Mouse (Mus musculus) MEL (cell line): ENCODE results near the gene Hbb-bs. TPM values are rescaled to one million over a fixed set of nuclear protein-coding genes. Genes with fewer than 3 reads are reported as not detected.
A peak's percentile ranks its signal among the peaks of the same experiment; 100 is the strongest.

Experiments used
- DNase-seq: peaks from one replicate; pipeline ENCODE4 v3.0.0; 2011; ENCODE audit warnings: low read depth, low spot score
- H3K27ac ChIP-seq: 2 replicates; pipeline ENCODE4 v1.5.1; 2012; ENCODE audit warnings: low read depth, mild to moderate bottlenecking, control low read depth, low read length, moderate library complexity; ENCODE audit not compliant: control insufficient read depth
- H3K27me3 ChIP-seq, 2 experiments: fragments of 150-350 bp in 1 of 2; sonication (generic) in 1 of 2; 2 replicates each; pipeline ENCODE4 v1.6.1; 2012; ENCODE audit warnings: low read length in 2 of 2, mild to moderate bottlenecking in 2 of 2, improper control_type of control experiment in 1 of 2, moderate library complexity in 1 of 2; ENCODE audit not compliant: insufficient read depth in 2 of 2, control insufficient read depth in 1 of 2
- H3K36me3 ChIP-seq, 2 experiments: 2 replicates each; pipeline ENCODE4 v1.6.1; 2012 to 2014; ENCODE audit warnings: low read length in 2 of 2, improper control_type of control experiment in 1 of 2, inconsistent platforms in 1 of 2, mild to moderate bottlenecking in 1 of 2; ENCODE audit not compliant: insufficient read depth in 2 of 2, control insufficient read depth in 1 of 2
- H3K4me1 ChIP-seq, 2 experiments: fragments of 150-350 bp in 1 of 2; sonication (generic) in 1 of 2; 2 replicates each; pipeline ENCODE4 v1.6.1; 2012; ENCODE audit warnings: low read length in 2 of 2, improper control_type of control experiment in 1 of 2, mild to moderate bottlenecking in 1 of 2; ENCODE audit not compliant: insufficient read depth in 2 of 2, control insufficient read depth in 1 of 2
- H3K4me3 ChIP-seq, 2 experiments: fragments of 150-350 bp in 1 of 2; sonication (generic) in 1 of 2; 2 replicates each; pipeline ENCODE4 v1.5.1; 2012; ENCODE audit warnings: low read depth in 2 of 2, low read length in 2 of 2, mild to moderate bottlenecking in 2 of 2, moderate library complexity in 2 of 2, control low read depth in 1 of 2, improper control_type of control experiment in 1 of 2; ENCODE audit not compliant: control insufficient read depth in 1 of 2, insufficient read depth in 1 of 2
- H3K79me2 ChIP-seq: 2 replicates; pipeline ENCODE4 v1.6.1; 2012; ENCODE audit warnings: mild to moderate bottlenecking, low read length, moderate library complexity; ENCODE audit not compliant: control insufficient read depth, poor library complexity, insufficient read depth
- H3K9ac ChIP-seq: 2 replicates; pipeline ENCODE4 v1.6.1; 2012; ENCODE audit warnings: low read depth, mild to moderate bottlenecking, control low read depth, low read length, moderate library complexity; ENCODE audit not compliant: control insufficient read depth, poor library complexity, severe bottlenecking
- H3K9me3 ChIP-seq: fragments of 150-350 bp; sonication (generic); replicated peaks from 2 replicates; pipeline ENCODE4 v1.6.1; 2012; ENCODE audit warnings: mild to moderate bottlenecking, low read length, improper control_type of control experiment, moderate library complexity; ENCODE audit not compliant: insufficient read depth
- BHLHE40 ChIP-seq: IDR thresholded peaks from 2 replicates; pipeline ENCODE4 v1.6.1; 2012; ENCODE audit warnings: low read depth, mild to moderate bottlenecking, inconsistent platforms, low read length, improper control_type of control experiment, borderline replicate concordance
- CHD1 ChIP-seq: IDR thresholded peaks from 2 replicates; pipeline ENCODE4 v1.6.1; 2012; ENCODE audit warnings: low read depth, mild to moderate bottlenecking, inconsistent platforms, low read length, improper control_type of control experiment
- CTCF ChIP-seq, 3 experiments: IDR thresholded peaks in 2 of 3; conservative IDR thresholded peaks in 1 of 3; 2 replicates each; pipeline ENCODE4 v1.5.1; 2011 to 2012; ENCODE audit warnings: low read length in 3 of 3, low read depth in 2 of 3, mild to moderate bottlenecking in 2 of 3, improper control_type of control experiment in 1 of 3, inconsistent platforms in 1 of 3, mixed read lengths in 1 of 3, moderate library complexity in 1 of 3; ENCODE audit not compliant: control insufficient read depth in 1 of 3, insufficient read depth in 1 of 3, poor library complexity in 1 of 3, severe bottlenecking in 1 of 3
- E2F4 ChIP-seq: IDR thresholded peaks from 2 replicates; pipeline ENCODE4 v1.6.1; 2011; ENCODE audit warnings: low read depth, low read length, improper control_type of control experiment, borderline replicate concordance
- ELF1 ChIP-seq: IDR thresholded peaks from 2 replicates; pipeline ENCODE4 v1.6.1; 2014; ENCODE audit warnings: low read depth, mild to moderate bottlenecking, inconsistent platforms, low read length, improper control_type of control experiment, moderate library complexity
- EP300 ChIP-seq, 2 experiments: IDR thresholded peaks; 2 replicates each; pipeline ENCODE4 v1.6.1; 2011; ENCODE audit warnings: improper control_type of control experiment in 2 of 2, low read length in 2 of 2, low read depth in 1 of 2, mild to moderate bottlenecking in 1 of 2
- ETS1 ChIP-seq: IDR thresholded peaks from 2 replicates; pipeline ENCODE4 v1.6.1; 2012; ENCODE audit warnings: low read depth, mild to moderate bottlenecking, inconsistent platforms, low read length, improper control_type of control experiment, moderate library complexity
- GABPA ChIP-seq: IDR thresholded peaks from 2 replicates; pipeline ENCODE4 v1.6.1; 2012; ENCODE audit warnings: low read depth, mild to moderate bottlenecking, inconsistent platforms, low read length, improper control_type of control experiment, moderate library complexity
- GATA1 ChIP-seq: IDR thresholded peaks from 2 replicates; pipeline ENCODE4 v1.6.1; 2011; ENCODE audit warnings: low read depth, low read length, improper control_type of control experiment
- HCFC1 ChIP-seq: IDR thresholded peaks from 2 replicates; pipeline ENCODE4 v1.6.1; 2012; ENCODE audit warnings: low read depth, mild to moderate bottlenecking, inconsistent platforms, low read length, improper control_type of control experiment, moderate library complexity
- KAT2A ChIP-seq: conservative IDR thresholded peaks from 2 replicates; pipeline ENCODE4 v1.6.1; 2012; ENCODE audit warnings: low read depth, low read length, improper control_type of control experiment, inconsistent platforms
- MAFK ChIP-seq: IDR thresholded peaks from 2 replicates; pipeline ENCODE4 v1.6.1; 2011; ENCODE audit warnings: low read depth, mild to moderate bottlenecking, low read length, improper control_type of control experiment, borderline replicate concordance
- MAX ChIP-seq: IDR thresholded peaks from 2 replicates; pipeline ENCODE4 v1.6.1; 2011; ENCODE audit warnings: low read length, improper control_type of control experiment
- MAZ ChIP-seq: IDR thresholded peaks from 2 replicates; pipeline ENCODE4 v1.6.1; 2012; ENCODE audit warnings: low read depth, mild to moderate bottlenecking, inconsistent platforms, low read length, improper control_type of control experiment
- MEF2A ChIP-seq: IDR thresholded peaks from 2 replicates; pipeline ENCODE4 v1.6.1; 2014; ENCODE audit warnings: low read depth, mild to moderate bottlenecking, inconsistent platforms, low read length, improper control_type of control experiment; ENCODE audit not compliant: poor library complexity, insufficient replicate concordance, severe bottlenecking; ENCODE audit errors: extremely low read depth
- MXI1 ChIP-seq: IDR thresholded peaks from 2 replicates; pipeline ENCODE4 v1.6.1; 2011; ENCODE audit warnings: mild to moderate bottlenecking, low read depth, low read length, improper control_type of control experiment
- MYB ChIP-seq: IDR thresholded peaks from 2 replicates; pipeline ENCODE4 v1.6.1; 2011; ENCODE audit warnings: mild to moderate bottlenecking, low read depth, low read length, improper control_type of control experiment
- MYC ChIP-seq: IDR thresholded peaks from 2 replicates; pipeline ENCODE4 v1.6.1; 2011; ENCODE audit warnings: low read depth, mild to moderate bottlenecking, low read length, improper control_type of control experiment, moderate library complexity
- NELFE ChIP-seq: IDR thresholded peaks from 2 replicates; pipeline ENCODE4 v1.6.1; 2011; ENCODE audit warnings: low read depth, low read length, improper control_type of control experiment
- NRF1 ChIP-seq: IDR thresholded peaks from 2 replicates; pipeline ENCODE4 v1.6.1; 2014; ENCODE audit warnings: low read depth, mild to moderate bottlenecking, inconsistent platforms, low read length, improper control_type of control experiment, moderate library complexity; ENCODE audit not compliant: poor library complexity, insufficient read depth, severe bottlenecking
- POLR2A ChIP-seq, 2 experiments: IDR thresholded peaks; 2 replicates each; pipeline ENCODE4 v1.6.1; 2011 to 2012; ENCODE audit warnings: low read length in 2 of 2, mild to moderate bottlenecking in 2 of 2, control low read depth in 1 of 2, improper control_type of control experiment in 1 of 2, low read depth in 1 of 2, moderate library complexity in 1 of 2; ENCODE audit not compliant: control insufficient read depth in 1 of 2, insufficient read depth in 1 of 2, poor library complexity in 1 of 2
- POLR2AphosphoS2 ChIP-seq: IDR thresholded peaks from 2 replicates; pipeline ENCODE4 v1.6.1; 2011; ENCODE audit warnings: low read length, improper control_type of control experiment
- POLR2AphosphoS5 ChIP-seq: IDR thresholded peaks from 2 replicates; pipeline ENCODE4 v1.6.1; 2012; ENCODE audit warnings: low read depth, borderline replicate concordance, mild to moderate bottlenecking, inconsistent platforms, low read length, moderate library complexity, mixed read lengths
- RAD21 ChIP-seq: IDR thresholded peaks from 2 replicates; pipeline ENCODE4 v1.6.1; 2011; ENCODE audit warnings: mild to moderate bottlenecking, low read depth, low read length, improper control_type of control experiment
- RCOR1 ChIP-seq: IDR thresholded peaks from 2 replicates; pipeline ENCODE4 v1.6.1; 2012; ENCODE audit warnings: low read depth, mild to moderate bottlenecking, inconsistent platforms, low read length, improper control_type of control experiment
- SIN3A ChIP-seq: IDR thresholded peaks from 2 replicates; pipeline ENCODE4 v1.6.1; 2012; ENCODE audit warnings: low read length, improper control_type of control experiment, inconsistent platforms
- SMC3 ChIP-seq: IDR thresholded peaks from 2 replicates; pipeline ENCODE4 v1.6.1; 2011; ENCODE audit warnings: low read depth, low read length, improper control_type of control experiment
- UBTF ChIP-seq: IDR thresholded peaks from 2 replicates; pipeline ENCODE4 v1.6.1; 2012; ENCODE audit warnings: low read depth, mild to moderate bottlenecking, inconsistent platforms, low read length, improper control_type of control experiment, moderate library complexity, borderline replicate concordance; ENCODE audit not compliant: insufficient read depth
- USF1 ChIP-seq: IDR thresholded peaks from 2 replicates; pipeline ENCODE4 v1.6.1; 2014; ENCODE audit warnings: low read depth, mild to moderate bottlenecking, inconsistent platforms, low read length, improper control_type of control experiment, moderate library complexity
- USF2 ChIP-seq, 2 experiments: IDR thresholded peaks; 2 replicates each; pipeline ENCODE4 v1.6.1; 2011 to 2012; ENCODE audit warnings: improper control_type of control experiment in 2 of 2, low read length in 2 of 2, borderline replicate concordance in 1 of 2, inconsistent platforms in 1 of 2, low read depth in 1 of 2, mild to moderate bottlenecking in 1 of 2; ENCODE audit not compliant: insufficient read depth in 1 of 2
- ZC3H11A ChIP-seq: IDR thresholded peaks from 2 replicates; pipeline ENCODE4 v1.6.1; 2012; ENCODE audit warnings: low read depth, mild to moderate bottlenecking, inconsistent platforms, low read length, improper control_type of control experiment
- ZMIZ1 ChIP-seq: IDR thresholded peaks from 2 replicates; pipeline ENCODE4 v1.6.1; 2012; ENCODE audit warnings: low read depth, mild to moderate bottlenecking, inconsistent platforms, low read length, improper control_type of control experiment, moderate library complexity
- polyA plus RNA-seq, 2 experiments: library from polyadenylated mRNA; stranded (reverse) in 1 of 2; unstranded in 1 of 2; fragments of >175 nt in 1 of 2; fragments of >200 nt in 1 of 2; gene quantifications; 2 replicates each; pipeline versions ENCODE4 v1.2.1 to v1.2.4; 2012; ENCODE audit warnings: low replicate concordance in 2 of 2, low read depth in 1 of 2; ENCODE audit not compliant: insufficient read length in 2 of 2, insufficient read depth in 1 of 2, missing spikeins in 1 of 2
- total RNA-seq: library from RNA; depleted of rRNA; stranded (reverse); fragments of 300-350 nt; gene quantifications from 2 replicates; pipeline ENCODE4 v1.2.3, GENCODE M21; 2012

The Hbb-bs gene
- total and polyA plus RNA-seq, 3 experiments = 79.0 to 208 TPM; not detected in 1

GRCm38 (mm10) chr7:103870667-103871066 is 42.8 kb upstream of the Hbb-bs start (continued):
- TF ChIP-seq BHLHE40 (no peak), HCFC1 (no peak), MAFK (no peak), RCOR1 (peak; percentile 45), NELFE (no peak), EP300 (IDR thresholded peaks at IDR 0.05; ENCODE audit: low read depth in 1 of 2, low read length in 2 of 2) (peak; percentile 93 to 95), MEF2A (no peak), POLR2A (IDR thresholded peaks at IDR 0.05; ENCODE audit: control insufficient read depth in 1 of 2, insufficient read depth in 1 of 2, low read depth in 1 of 2, low read length in 2 of 2, poor library complexity in 1 of 2) (peak in 1 of 2 experiments; percentile 42; a peak in 1 of 4 replicates), CTCF (IDR thresholded peaks at IDR 0.05 in 2 of 3, conservative IDR thresholded peaks at IDR 0.05 in 1 of 3; ENCODE audit: control insufficient read depth in 1 of 3, insufficient read depth in 1 of 3, low read depth in 2 of 3, low read length in 3 of 3, poor library complexity in 1 of 3, severe bottlenecking in 1 of 3) (no peak), MYC (no peak), POLR2AphosphoS5 (no peak), KAT2A (no peak), SMC3 (no peak), USF2 (IDR thresholded peaks at IDR 0.05; ENCODE audit: borderline replicate concordance in 1 of 2, insufficient read depth in 1 of 2, low read depth in 1 of 2, low read length in 2 of 2) (no peak), GABPA (no peak), GATA1 (peak; percentile 94), RAD21 (no peak), MYB (peak; percentile 94), UBTF (no peak), ETS1 (peak; percentile 87), ZC3H11A (no peak), E2F4 (no peak), MXI1 (no peak), CHD1 (no peak)
- TF ChIP-seq, all 39 proteins: peak for 13

- Histone ChIP-seq H3K27me3 (no peaks in the 10 kb centered on the region), H3K79me2 (no peaks in the 10 kb centered on the region), H3K4me3 (no peak overlapping the region), H3K9ac (no peak overlapping the region), H3K4me1 (peaks cover 18 to 27% of the 10 kb centered on the region in 2 experiments), H3K36me3 (peaks cover 0 to 39% of the 10 kb centered on the region in 2 experiments; a peak in 2 of 4 replicates), H3K9me3 (no peaks in the 10 kb centered on the region), H3K27ac (peak overlapping the region; percentile 65)
- DNase-seq = peak; percentile 58
- TF ChIP-seq ETS1 (peak; percentile 66; the same call in 1 of the 2 replicates), GATA1 (peak; percentile 72), CTCF (IDR thresholded peaks at IDR 0.05 in 2 of 3, conservative IDR thresholded peaks at IDR 0.05 in 1 of 3; ENCODE audit: control insufficient read depth in 1 of 3, insufficient read depth in 1 of 3, low read depth in 2 of 3, low read length in 3 of 3, poor library complexity in 1 of 3, severe bottlenecking in 1 of 3) (no peak), MYC (peak; percentile 31; the same call in 1 of the 2 replicates), POLR2AphosphoS5 (no peak), SIN3A (no peak; the same call in 1 of the 2 replicates), RAD21 (no peak), NELFE (no peak), USF1 (no peak), ELF1 (no peak), MAX (0 out of 2 replicates have a peak, but pooled peaks have one; percentile 25), ZMIZ1 (no peak), SMC3 (no peak), USF2 (IDR thresholded peaks at IDR 0.05; ENCODE audit: borderline replicate concordance in 1 of 2, insufficient read depth in 1 of 2, low read depth in 1 of 2, low read length in 2 of 2) (no peak), E2F4 (no peak), POLR2A (IDR thresholded peaks at IDR 0.05; ENCODE audit: control insufficient read depth in 1 of 2, insufficient read depth in 1 of 2, low read depth in 1 of 2, low read length in 2 of 2, poor library complexity in 1 of 2) (no peak), MAFK (no peak), POLR2AphosphoS2 (no peak), MAZ (no peak), MYB (0 out of 2 replicates have a peak, but pooled peaks have one; percentile 51), NRF1 (no peak)
Measured at GRCm38 (mm10) chr7:103865716-103866115, 37.8 kb upstream of the Hbb-bs start.
